Mouse (Mus musculus) adrenal gland, adult 8-10 months (tissue): ENCODE data around the gene Dpp6. TPM values are rescaled to one million over a fixed set of nuclear protein-coding genes. Genes with fewer than 3 reads are reported as not detected.

Experiments used
- DNase-seq: peaks from one replicate; pipeline ENCODE4 v3.0.0; 2022
- total RNA-seq, 4 experiments: library from RNA; stranded (reverse); gene quantifications; 2 replicates each; pipeline ENCODE4 v1.2.4; 2022

Dpp6 gene
- total RNA-seq, 4 experiments from 2014 or later: 11.1 to 17.1 (median 12.3) TPM

- DNase-seq: no peak
These were observed 386.1 kb downstream of the Dpp6 start for GRCm38 (mm10) chr5:27203131-27203530.

DNA sequence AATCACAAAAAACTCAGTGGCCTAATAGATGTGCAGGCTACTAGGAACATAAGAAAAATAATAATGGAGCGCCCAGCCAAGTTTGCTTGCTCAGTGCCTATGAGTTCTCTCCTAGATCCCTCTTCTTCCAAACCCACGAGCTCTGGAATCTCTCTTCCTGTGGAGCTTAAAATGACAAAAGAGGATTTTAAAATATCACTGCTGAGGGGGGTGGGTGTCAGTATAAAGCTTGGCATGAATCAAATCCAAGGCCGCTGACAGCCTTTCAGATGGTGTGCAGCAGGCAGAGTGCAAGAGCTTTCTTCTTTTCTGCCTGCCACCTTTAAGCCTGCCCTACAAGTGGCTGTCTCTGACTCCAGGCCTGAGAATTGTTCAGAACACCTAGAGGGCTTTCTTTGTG is 387.7 kb downstream of the Dpp6 start:
- peak; percentile 0 for DNase-seq

DNA sequence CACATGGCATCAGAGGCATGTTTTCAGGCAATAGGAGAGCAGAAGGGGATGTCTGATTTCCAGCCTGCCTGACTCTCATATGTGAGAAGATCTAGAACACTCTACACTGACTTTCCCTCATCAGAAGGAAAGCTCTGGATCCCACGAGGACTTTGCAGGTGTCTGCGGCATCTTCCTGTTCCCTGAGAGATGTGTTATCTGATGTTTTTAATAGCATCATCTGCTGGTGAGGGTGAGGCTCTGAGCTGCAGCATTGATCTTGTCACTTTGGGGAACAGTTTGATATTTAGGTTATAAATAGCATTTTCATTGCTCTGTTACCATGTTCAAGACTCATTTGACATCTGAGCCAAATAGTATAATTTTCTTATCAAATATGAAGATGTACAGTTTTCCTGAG is 388.8 kb downstream of the Dpp6 start:
- DNase-seq: no peak

GRCm38 (mm10) chr5:27206213-27206612 is 389.2 kb downstream of the Dpp6 start:
- DNase-seq: no peak

DNA sequence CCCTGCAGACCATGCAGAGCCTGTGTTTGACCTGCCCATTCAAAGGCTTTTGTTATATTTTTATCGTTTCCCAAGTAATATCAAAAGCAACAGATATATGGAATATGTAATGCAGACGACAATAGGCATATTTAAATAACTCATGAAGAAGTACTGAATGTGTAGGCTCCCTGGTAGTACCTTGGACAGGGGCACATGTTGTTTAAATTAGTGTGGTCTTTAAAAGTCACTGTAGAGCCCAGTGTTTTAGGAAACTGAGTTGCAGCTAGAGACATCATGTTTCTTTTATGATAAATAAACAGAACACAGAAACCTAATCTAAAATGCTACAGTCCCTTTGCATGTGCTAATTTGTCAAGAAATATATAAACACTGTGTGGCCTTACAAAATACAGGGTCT is 403.1 kb downstream of the Dpp6 start:
- DNase-seq: no peak

DNA sequence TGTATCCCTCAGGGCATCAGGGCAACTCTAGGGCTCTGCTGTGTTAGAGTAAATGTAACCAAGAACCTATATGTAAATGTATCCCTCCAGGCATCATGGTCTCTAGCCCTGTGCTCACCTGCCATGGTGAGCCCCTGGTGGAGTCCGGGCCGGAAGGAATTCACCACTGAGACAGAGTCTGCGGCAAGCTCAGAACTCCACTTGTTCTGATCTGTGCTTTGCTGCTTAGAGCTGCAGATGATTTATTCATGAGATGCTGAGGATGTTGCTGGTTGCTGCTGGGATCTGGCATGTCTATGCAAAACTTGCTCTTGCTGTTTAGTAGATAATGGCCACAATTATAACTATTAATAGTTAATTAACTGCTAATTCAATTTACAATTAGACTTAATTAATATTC is 425.1 kb downstream of the Dpp6 start:
- no peak for DNase-seq

GRCm38 (mm10) chr5:27243226-27243625 is 426.2 kb downstream of the Dpp6 start:
- DNase-seq: no peak

- DNase-seq: no peak
These were observed 430.8 kb downstream of the Dpp6 start for GRCm38 (mm10) chr5:27247793-27248192.

GRCm38 (mm10) chr5:27248685-27249084 is 431.7 kb downstream of the Dpp6 start:
- no peak for DNase-seq

- DNase-seq: no peak
These were observed 432.9 kb downstream of the Dpp6 start for GRCm38 (mm10) chr5:27249951-27250350.

DNA sequence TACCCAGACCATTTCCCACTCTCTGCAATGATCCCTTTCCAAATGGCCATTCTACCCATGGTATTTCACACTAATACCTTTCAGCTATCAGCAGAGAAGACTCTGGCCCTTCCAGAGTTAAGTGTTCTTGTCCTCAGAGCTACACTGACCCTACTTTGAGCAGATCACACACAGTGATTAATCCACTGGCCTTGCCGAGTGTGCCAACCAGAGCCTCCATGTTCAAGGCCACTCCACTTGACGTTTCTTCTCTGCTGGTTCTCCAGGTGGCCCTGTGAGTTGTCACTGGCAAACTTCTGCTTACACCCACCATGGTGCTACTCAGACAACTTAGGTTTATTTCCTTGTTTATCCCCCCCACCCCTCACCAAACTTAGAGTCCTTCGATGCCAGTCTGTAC is 433.9 kb downstream of the Dpp6 start:
- DNase-seq: peak; percentile 81

DNA sequence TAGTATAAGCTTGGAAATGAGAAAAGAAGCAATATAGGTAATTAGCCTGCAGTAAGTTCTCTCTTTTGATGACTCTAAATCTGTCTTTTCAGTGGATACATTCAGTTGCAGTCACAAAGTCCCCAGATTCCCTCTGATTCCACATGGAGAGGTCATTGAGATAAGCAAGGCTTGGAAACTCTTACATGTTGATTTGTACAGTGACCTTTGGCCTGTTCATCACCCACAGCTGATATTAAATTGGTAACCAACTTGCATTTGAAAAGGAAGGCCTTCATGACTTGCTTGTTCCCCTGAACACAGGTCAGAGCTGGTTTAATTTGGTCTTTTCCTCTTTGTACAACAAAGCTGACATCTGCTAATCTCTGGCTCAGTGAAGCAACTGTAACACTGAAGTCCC is 434.4 kb downstream of the Dpp6 start:
- DNase-seq: no peak

DNA sequence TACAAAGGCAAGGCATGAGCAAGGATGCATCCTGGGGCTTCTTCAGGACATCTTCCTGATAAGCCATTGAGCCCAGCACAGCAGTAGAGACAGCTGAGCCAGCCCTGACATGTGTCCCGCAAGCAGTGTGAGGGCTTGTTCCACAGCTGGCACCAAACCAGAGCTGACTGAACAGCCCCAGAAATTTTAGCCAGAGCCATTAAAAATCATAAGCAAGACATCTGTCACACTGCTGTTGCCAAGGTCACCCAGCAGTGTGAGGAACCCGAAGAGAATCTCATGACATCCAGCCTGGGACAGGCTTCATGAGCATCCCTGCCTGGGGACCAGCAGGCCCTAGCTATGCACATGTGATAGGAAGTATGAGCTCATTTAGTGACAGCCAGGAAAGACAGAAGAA is 438.2 kb downstream of the Dpp6 start:
- DNase-seq: peak; percentile 21

DNA sequence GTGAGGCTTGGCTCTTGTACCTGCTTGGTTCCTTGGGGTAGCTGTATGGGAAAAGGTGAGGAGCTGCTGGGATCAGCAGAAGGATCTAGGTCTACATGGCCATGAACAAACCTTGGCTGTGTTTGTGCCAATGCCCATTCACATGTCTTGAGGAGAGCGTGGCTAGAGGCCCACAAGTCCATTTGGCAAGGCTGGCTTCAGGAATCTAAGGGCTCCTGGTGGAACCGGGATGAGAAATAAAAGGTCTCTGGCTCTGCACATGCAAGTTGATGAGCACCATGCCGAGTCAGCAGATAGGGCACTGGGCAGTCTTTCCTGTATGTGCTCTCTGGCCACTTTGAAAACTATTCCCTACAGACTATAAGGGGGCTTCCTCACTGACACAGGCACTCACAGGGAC is 441.6 kb downstream of the Dpp6 start:
- no peak for DNase-seq

GRCm38 (mm10) chr5:27261746-27262727 is 445.0 kb downstream of the Dpp6 start:
- no peak for DNase-seq

GRCm38 (mm10) chr5:27262751-27263150 is 445.7 kb downstream of the Dpp6 start:
- no peak for DNase-seq

DNA sequence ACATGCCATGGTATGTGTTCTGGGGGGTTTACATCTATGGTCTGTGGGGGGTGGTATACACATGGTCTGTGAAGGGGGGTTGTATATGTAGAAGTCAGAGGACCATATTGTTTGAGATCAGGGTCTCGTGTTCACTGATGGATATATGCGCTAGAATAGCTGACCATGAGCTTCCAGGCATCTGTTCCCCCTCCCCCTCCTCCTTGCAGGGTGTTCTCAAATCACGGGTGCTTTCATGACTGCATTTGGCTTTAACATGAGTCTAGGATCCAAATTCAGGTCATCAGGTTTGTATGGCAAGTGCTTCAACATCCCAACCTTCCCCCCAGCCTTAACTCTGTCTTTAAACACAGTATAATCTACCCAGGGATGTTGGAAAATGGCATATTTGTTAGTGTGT is 448.3 kb downstream of the Dpp6 start:
- no peak for DNase-seq

DNA sequence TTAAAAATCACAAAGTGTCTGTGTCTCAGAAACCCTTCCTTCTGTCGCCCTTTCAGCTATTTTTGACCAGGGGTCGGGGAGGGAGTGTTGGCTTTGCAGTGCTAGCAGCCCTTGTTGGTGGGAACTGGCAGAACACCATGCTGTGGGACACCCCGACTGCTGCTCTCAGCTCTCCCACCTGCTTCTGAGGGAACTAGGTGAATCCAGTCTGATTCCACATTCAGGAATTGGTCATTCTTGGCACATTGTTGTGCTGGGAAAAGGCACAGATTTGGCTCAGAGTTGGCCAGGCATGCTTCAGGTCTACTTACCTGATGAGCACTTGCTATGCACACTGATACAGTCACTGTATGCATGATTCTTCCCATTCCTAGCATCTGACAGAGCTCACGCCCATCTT is 454.3 kb downstream of the Dpp6 start:
- no peak for DNase-seq

DNA sequence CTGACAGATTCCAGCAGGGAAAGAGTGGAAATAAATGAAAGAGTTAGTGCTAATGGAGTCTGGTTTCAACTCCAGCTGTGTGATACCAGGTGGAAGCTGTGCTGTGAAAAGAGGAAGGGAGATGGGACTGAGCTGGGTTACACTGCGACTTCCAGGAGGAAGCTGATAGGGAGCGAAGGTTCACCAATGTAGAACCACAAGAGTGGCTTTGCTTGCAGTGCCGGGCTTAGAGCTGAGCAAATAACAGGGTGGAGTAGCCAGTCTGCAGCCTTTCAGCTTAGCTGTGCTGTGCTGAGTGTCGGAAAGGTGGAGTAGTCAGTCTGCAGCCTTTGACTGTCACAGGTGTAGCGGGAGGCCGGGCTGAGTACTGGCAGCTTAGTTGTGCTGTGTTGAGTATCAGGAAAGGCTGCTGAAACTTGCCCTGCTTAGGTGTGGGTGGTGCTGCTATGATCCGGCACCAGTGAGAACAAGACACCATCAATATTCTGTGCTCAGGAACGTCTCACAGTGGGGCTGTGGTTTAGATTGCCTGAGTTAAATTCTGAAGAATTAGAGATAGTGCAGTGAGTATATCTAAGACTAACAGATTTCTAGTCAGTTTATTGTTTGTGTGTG is 457.9 kb downstream of the Dpp6 start:
- DNase-seq: no peak

DNA sequence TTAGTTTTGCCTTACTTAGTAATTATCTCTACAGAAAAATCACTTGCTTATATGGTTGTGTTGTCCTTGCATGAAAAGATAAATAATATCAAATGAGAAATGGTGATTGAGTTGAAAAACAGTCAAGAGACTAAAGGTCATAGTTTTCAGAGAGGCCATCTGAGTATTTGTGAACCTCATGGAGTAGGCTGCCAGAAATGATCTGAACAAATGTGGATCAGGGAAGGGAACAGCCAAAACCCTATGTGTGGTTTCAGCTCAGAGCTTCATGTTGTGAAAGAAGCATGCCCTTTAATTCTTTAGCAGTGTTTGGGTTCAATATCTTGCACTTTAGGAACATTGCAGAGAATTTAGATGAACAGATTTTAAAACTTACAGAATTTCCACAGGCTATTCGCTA is 458.9 kb downstream of the Dpp6 start:
- DNase-seq: no peak

DNA sequence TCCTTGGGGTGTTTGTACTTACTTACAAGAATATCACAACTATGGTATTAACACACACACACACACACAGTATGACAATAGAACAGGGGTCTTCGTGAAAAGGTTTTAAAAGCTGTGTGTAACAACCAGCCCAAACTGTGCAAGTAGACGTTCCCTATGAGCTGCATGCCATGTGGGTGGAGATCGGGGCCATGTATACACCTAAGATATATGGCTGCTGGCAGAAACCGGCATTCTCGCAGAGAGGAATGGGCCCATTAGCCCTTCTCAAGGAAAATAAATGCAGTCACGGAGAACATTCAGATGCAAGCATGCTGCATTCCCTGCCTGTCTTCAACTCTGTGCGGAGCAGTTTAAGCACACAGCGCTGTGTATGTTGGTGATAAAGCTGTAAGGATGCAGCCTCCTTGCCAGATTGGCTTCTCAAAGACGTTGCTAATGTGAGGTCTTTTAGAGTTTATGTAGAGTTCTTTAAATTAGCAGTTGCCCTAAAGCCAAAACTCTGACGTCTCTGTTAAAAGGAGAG is 461.2 kb downstream of the Dpp6 start:
- DNase-seq: no peak

DNA sequence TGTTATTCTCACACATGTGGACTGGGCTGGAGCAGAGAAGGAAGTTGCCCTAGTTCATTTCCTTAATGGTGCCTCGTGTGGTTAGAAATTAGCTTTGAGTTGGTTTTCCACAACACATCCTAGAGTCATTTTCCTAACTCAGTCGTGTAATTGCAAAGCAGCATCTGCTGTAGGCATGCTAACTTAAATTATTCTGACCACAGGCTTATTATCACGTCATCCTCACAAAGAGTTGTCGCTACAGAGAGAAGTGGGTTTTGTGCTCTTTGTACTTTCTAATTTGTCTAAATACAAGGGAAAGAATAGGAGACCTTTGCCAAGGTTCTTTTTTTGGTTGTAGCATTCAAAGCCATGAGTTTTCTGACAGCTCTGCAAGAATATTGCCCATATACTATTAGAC is 469.9 kb downstream of the Dpp6 start:
- DNase-seq: no peak

GRCm38 (mm10) chr5:27291378-27291777 is 474.4 kb downstream of the Dpp6 start:
- DNase-seq: no peak

DNA sequence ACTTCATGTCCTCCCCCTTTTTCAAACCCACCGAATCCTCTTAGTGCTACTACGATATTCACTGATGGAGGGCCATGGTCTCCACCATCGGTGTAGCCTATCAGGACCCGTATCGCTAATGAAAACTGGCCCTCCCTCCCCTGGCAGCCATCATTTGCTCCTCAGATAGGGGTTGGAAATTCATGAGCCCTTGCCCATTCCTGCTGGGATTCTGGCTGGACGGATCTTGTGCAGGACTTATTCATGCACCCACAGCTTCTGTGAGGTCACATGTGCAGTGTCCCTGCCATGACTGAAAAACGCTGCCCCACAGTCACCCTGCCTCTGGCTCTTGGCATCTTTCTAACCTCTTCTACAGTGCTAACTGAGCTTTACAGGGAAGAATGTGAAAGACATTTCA is 475.2 kb downstream of the Dpp6 start:
- DNase-seq: no peak
